Mouse (Mus musculus) testis, adult 2 months (tissue): ENCODE data around the gene Endog. TPM values are rescaled to one million over a fixed set of nuclear protein-coding genes. Genes with fewer than 3 reads are reported as not detected.

Experiments used
- H3K27ac ChIP-seq: fragments of 200-500 bp; 2 replicates; pipeline ENCODE4 v1.5.1; 2012; ENCODE audit warnings: low read depth, low read length; ENCODE audit not compliant: control insufficient read depth, insufficient read depth
- H3K27me3 ChIP-seq: fragments of 200-500 bp; 2 replicates; pipeline ENCODE4 v1.6.1; 2012; ENCODE audit warnings: mild to moderate bottlenecking, low read length, moderate library complexity; ENCODE audit not compliant: control insufficient read depth, insufficient read depth
- H3K36me3 ChIP-seq: fragments of 200-500 bp; 2 replicates; pipeline ENCODE4 v1.6.1; 2012; ENCODE audit warnings: mild to moderate bottlenecking, low read length; ENCODE audit not compliant: control insufficient read depth, insufficient read depth
- H3K4me1 ChIP-seq: fragments of 200-500 bp; 2 replicates; pipeline ENCODE4 v1.6.1; 2012; ENCODE audit warnings: low read length; ENCODE audit not compliant: control insufficient read depth, insufficient read depth
- H3K4me3 ChIP-seq: fragments of 200-500 bp; 2 replicates; pipeline ENCODE4 v1.5.1; 2012; ENCODE audit warnings: low read depth, mild to moderate bottlenecking, low read length, moderate library complexity, mixed read lengths; ENCODE audit not compliant: control insufficient read depth
- CTCF ChIP-seq: fragments of 200-500 bp; IDR thresholded peaks from 2 replicates; pipeline ENCODE4 v1.5.1; 2012; ENCODE audit warnings: low read depth, mild to moderate bottlenecking, inconsistent platforms, low read length, moderate library complexity; ENCODE audit not compliant: control insufficient read depth, insufficient read depth, insufficient replicate concordance
- POLR2A ChIP-seq: fragments of 200-500 bp; IDR thresholded peaks from 2 replicates; pipeline ENCODE4 v1.6.1; 2012; ENCODE audit warnings: low read depth, mild to moderate bottlenecking, inconsistent platforms, low read length, moderate library complexity; ENCODE audit not compliant: control insufficient read depth
- polyA plus RNA-seq: library from polyadenylated mRNA; depleted of rRNA; stranded (reverse); fragments of >200 nt; gene quantifications from 2 replicates; pipeline ENCODE4 v1.2.3, GENCODE M21; 2012

Endog gene
- polyA plus RNA-seq, 1 experiment, result 2.4 TPM

DNA sequence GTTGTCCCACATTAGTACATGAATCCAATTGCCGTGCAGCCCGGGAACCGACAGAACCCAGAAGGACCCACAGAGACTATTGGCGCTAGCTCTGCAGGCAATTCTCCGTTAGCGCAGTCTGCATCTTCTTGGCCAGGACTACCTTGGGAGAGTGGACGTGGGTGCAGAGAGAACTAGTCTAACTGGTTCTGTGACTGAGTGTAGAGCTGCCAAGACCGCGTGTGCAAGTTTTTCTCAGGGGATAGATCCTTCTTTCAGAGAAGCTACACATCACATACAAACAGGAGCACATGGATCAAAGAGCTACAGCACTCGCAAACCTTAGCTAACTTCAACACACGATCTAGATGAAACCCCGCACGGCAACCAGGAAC lies 33.9 kb downstream of the Endog start:
- peak overlapping the region; percentile 27; the same call in 1 of the 2 replicates for H3K27ac ChIP-seq
- TF ChIP-seq CTCF (no peak), POLR2A (no peak)
- no peaks in the 10 kb centered on the region for H3K27me3 ChIP-seq
- H3K36me3 ChIP-seq, result no peaks in the 10 kb centered on the region
- H3K4me1 ChIP-seq, result peaks cover 13% of the 10 kb centered on the region
- H3K4me3 ChIP-seq, result peak overlapping the region; percentile 97

DNA sequence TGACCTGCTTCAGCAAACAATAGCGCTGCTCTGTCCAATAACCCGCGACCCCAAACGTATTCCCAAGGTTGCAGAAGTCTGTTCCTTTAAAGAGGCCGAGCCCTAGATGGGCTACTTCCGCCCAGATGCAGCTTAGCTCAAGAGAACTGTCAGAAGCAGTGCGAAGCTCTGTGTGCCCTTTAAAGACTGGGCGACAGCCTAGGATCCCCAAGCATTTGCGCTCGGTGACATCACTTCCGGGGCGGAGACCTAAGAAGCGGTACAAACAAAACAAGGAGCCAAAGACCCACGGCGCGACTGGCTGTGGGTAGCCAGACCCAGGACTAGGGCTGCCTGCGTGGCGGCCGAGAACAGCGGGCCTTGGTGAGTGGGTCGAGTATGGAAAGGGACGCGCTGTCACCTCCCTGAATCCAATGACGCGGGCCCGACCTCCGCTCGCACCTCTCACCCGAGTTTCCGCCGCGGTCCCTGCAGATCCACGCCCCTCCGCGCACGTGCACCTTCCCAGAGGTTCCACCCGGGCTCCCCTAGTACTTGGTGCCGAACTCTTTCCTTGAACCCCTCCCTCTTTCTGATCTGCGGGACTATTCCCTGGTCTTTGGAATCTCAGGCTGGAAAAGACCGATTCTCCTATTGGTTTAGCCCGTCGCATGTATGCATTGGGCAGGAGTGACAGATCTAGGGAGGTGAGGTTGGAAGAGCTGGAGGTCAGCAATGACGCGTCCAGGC lies 34.5 kb downstream of the Endog start, which contains the start of gene Kyat1:
TSS of gene Kyat1 (minus strand) at position 219 of the 729 bp plus-strand sequence.
- H3K27me3 ChIP-seq, result no peaks in the 10 kb centered on the region
- H3K36me3 ChIP-seq, result no peaks in the 10 kb centered on the region
- peak within 1 kb of the TSS; percentile 84 for H3K27ac ChIP-seq
- TF ChIP-seq POLR2A (peak; percentile 50), CTCF (no peak)
- H3K4me1 ChIP-seq, result peaks cover 13% of the 10 kb centered on the region
- peak within 1 kb of the TSS; percentile 97 for H3K4me3 ChIP-seq

DNA sequence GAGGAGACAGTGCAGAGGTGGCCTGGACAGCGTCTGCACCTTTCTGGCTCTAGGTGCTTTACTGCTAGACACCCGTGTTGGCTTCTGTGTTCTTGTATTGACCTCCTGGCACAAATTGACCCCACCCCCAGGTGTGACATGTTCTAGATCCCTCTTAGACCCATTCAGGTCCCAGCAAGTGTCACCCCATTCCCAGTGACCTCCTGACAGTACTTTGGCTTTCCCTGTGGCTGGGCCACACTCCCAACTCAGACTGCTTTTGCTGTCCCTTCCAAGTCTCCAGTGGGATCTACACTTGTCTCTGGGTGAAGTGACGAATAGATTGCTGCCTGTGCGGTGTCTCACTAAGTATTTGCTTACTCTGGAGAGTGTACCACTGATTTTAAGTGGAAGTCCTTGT lies 36.1 kb downstream of the Endog start:
- H3K4me3 ChIP-seq, result no peak overlapping the region
- TF ChIP-seq POLR2A (no peak), CTCF (no peak)
- no peak overlapping the region for H3K27ac ChIP-seq
- H3K27me3 ChIP-seq, result no peaks in the 10 kb centered on the region
- H3K4me1 ChIP-seq, result peaks cover 13% of the 10 kb centered on the region
- no peaks in the 10 kb centered on the region for H3K36me3 ChIP-seq

DNA sequence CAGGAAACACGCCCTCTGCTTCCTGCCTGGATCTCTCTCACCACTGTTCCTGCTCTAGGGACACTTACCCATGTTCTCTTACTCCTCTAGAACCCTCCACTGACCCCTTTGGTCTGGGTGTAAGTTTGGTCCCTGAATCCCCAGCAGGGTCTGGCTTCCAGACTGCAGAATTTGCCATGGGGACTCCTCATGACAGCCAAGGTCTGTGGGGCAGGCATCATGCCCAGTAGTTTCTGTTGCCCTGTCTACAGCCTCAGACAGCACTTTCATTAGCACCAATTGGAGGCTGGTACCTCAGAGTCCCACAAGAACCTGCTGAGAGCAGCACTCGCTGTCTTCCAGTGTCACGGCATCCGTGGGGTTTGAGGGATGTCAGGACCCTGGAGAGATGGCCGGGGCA lies 36.6 kb downstream of the Endog start:
- Histone ChIP-seq H3K27me3 (no peaks in the 10 kb centered on the region), H3K27ac (no peak overlapping the region), H3K4me3 (no peak overlapping the region), H3K36me3 (no peaks in the 10 kb centered on the region), H3K4me1 (peaks cover 13% of the 10 kb centered on the region)
- no peak for TF ChIP-seq CTCF
- no peak for TF ChIP-seq POLR2A

DNA sequence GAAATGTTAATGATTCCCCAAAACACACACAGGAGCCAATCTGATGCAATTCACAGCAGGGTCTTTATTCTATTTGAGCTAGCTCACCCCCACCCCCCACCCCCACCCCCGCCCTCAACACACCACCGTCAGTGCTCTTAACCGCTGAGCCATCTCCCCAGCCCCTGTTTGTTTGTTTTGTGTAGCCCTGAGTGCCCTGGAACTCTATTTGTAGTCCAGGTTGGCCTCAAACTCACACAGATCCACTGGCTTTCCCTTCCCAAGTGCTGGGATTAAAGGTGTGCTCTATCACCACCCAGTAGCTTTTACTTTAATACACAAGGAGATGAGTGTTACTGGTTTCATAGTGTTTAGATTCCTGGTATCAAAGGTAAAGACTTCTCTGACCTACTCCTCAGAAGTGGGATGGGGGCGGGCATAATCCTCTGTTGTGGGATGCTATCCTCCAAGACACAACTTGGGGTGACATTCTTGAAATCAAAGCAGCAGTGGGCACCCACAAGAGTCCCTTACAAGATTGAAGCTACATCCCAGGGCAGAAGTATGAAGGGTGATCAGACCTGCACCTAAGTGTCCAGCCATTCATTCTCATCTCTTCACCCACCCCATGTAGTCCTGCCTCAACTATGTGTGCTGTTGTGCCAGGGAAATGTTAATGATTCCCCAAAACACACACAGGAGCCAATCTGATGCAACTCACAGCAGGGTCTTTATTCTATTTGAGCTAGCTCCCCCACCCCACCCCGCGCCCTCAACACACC lies 40.3 kb downstream of the Endog start:
- H3K27me3 ChIP-seq, result no peaks in the 10 kb centered on the region
- H3K4me3 ChIP-seq, result no peak overlapping the region
- peaks cover under 1% of the 10 kb centered on the region; the same call in 1 of the 2 replicates for H3K4me1 ChIP-seq
- no peaks in the 10 kb centered on the region for H3K36me3 ChIP-seq
- TF ChIP-seq CTCF (no peak), POLR2A (no peak)
- no peak overlapping the region for H3K27ac ChIP-seq

DNA sequence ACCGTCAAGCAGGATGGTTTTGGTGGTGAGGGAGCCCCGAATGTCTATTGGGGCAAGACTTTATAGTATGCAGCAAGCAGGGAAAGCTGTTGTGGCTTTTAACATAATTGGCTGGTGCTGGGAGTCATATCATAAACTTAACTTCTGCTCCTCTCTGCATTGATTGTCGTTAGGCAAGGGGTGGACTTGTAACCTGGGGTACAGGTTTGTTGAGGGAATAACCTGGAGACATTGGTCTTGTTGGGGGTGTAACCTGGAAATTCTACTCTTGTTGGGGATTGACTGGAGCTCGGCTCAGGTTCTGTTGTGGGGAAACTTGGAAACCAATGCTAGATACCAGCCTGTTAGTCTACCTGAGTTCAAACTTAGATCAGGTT lies 40.9 kb downstream of the Endog start:
- Histone ChIP-seq H3K4me1 (no peaks in the 10 kb centered on the region), H3K4me3 (no peak overlapping the region), H3K27me3 (no peaks in the 10 kb centered on the region), H3K27ac (no peak overlapping the region), H3K36me3 (no peaks in the 10 kb centered on the region)
- TF ChIP-seq POLR2A (no peak), CTCF (no peak)

DNA sequence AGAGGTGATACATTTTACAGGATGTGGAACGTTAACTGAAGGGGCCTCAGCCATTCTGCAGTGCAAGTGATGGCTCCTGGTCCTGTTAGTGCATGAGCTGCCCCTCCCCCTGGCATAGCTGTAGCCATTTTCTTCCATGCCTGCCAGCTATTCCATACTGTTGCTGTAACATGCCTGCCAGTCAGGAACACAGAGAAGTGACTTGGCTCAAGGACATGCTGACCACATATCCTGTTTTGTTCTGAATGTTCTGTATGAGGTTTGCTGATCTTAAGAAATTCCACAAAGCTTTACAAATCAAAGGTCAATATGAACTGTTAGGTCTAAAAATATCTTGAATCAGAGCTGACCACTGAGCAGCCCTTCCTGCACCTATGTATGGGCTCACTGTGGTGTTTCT lies 41.7 kb downstream of the Endog start:
- Histone ChIP-seq H3K4me3 (no peak overlapping the region), H3K4me1 (no peaks in the 10 kb centered on the region), H3K36me3 (no peaks in the 10 kb centered on the region), H3K27ac (no peak overlapping the region), H3K27me3 (no peaks in the 10 kb centered on the region)
- TF ChIP-seq POLR2A (no peak), CTCF (no peak)
